Mouse (Mus musculus) ovary, postnatal 36 days (tissue): Measurements from ENCODE around the gene Pcbp2.
A peak's percentile ranks its signal among the peaks of the same experiment; 100 is the strongest.

ENCODE experiments used
- DNase-seq: peaks from one replicate; pipeline ENCODE4 v3.0.0; 2022; ENCODE audit warnings: low spot score, mixed read lengths

Pcbp2 gene

DNA sequence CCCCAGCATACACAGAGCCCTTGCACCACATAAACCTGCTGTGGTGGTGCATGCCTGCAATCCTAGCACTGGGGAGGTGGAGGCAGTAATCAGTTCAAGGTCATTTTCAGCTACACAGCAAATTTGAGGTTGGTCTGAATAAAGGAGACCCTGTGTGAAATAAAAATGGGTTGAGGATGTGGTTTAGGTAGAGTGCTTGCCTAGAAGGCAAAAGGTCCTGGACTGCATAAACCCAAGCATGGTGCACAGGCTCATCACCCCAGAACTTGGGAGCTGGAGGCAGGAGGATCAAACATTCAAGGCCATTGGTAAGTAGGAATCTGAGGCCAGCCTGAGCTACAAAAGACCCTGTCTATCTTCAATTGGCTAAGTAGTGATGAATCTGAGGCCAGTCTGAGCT, 37.2 kb downstream of the Pcbp2 start:
- no peak for DNase-seq

DNA sequence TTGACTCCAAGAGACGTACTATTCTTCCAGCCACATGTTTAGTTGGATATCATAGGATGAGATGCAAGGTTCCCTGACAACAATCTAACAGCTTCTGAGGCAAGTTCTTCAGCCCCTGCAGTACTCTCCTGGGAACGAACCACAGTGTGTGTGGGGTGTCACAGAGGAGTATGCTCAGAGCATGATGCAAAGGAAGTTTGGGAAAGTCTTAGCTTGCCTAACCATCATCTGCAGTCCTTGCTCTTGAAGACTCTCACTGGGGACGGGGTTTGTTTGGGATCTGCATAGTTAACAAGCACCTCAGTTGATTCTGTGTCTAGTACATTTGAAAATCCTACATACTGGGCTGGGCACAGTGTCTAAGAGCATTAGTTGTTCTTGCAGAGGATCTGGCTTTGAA, 38.0 kb downstream of the Pcbp2 start:
- DNase-seq = no peak

DNA sequence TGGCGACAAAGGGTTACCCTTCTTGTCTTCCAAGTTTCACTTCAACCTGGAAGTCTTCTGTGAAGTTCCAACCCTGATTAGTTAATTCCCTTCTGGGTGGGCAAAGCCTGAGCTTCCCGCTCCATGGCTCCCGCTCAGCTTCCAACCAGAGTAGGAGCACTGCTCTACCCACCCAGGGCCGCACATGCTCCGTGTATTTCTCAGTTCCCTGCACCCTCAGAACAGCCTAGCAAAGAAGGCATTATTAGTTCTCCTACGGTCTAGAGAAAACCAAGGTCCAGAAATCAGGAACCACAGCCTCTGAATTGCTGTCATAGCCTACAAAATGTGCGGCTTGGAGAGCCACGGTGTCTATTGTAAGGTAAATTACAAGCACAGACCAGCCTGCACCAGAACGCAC, 39.8 kb downstream of the Pcbp2 start:
- DNase-seq = no peak

DNA sequence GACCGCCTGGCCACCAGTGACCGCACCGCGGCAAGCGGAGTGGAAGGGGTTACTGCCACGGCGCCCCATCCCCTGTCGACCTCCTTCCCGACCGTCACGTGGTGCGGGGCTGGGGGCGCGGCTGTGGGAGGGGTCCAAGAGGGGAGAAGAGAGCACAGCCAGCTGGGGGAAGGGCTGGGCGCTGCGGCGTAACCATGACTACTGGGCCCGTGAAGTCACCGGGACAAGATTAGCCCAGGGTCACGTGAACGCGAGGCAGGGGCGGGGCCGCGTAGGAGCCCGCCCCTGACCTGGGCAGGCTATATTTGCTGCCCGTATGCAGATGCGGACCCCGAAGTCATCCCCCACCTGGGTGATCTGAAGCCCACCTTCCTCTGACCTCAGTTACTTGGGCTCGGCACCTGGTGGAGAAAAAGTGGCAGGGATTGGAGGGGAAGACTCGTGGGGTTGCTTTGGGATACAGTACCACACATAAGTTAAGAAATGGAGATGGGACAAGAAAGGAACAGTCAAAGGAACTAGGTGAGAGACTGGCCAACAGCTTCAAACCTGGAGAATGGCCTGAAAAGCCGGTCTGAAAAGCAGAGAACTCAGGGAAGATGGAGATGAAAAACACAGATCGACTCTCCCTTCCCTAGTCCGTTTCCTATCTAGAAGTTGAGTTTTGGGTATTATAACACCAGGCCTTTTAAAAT, 40.4 kb downstream of the Pcbp2 start:
- DNase-seq = peak; percentile 87

DNA sequence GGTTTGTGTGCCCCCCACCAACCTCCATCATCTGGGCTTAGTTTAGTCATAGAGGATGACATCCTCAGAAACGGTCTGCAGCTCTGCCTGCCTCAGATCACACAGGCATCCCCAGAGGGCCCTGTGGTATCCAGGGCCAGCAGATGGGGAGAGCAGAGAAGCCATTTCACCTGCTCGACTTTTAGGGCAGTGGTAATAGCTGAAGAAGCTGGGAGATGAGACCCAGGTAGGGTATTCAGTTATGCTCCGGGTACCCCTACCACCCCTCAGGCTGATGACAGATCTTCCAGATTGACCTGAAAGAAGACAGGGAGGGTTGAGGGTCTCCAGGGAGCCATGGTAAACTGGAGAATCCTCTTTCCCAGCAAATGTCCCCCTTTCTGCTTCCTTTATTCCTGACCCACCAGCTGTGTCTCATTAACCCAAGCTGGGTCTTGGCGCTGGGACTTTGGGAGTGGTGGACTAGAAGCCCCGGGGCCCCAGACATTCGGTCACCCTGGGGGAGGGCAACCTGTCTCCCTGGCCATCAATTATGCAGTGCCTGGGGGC, 41.0 kb downstream of the Pcbp2 start:
- no peak for DNase-seq

DNA sequence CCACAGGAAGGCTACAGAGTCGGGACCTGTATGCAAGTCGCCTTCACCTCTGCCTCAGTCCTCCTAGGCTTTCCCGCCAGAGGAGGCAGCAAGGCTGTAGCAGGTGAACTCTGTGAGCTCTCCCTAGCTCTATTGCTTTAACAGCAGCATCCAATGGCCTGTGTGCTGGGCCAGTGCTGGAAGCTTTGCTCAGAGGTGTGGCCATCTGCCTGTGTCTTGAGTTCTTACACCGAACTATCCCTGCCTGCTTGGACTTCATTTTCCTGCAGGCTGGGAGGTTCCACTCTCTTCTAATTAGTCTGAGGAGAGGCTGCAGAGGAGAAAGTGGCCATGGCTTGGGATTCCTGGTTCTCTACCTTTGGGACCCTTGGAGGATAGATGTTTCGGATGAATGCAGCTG, 41.7 kb downstream of the Pcbp2 start:
- no peak for DNase-seq

DNA sequence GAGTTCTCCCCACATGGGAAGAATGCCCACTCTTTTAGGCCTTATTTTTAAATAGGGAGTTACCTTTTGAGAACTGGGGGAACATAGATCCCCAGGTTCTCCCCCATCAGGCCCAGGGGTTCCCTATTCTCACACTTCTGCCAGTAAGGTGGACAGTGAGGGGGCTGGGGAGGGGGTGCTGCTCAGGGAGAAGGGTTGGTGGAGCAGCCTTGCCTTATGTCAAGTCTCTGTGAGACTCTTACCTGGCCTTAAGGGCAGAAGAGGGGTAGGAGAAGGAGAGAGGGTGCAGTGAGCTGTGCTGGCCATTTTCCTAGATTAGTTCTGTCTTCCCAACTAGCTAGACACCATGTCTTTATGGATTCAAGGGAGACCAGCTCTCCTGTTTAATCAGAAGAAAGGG, 42.1 kb downstream of the Pcbp2 start:
- DNase-seq = no peak

DNA sequence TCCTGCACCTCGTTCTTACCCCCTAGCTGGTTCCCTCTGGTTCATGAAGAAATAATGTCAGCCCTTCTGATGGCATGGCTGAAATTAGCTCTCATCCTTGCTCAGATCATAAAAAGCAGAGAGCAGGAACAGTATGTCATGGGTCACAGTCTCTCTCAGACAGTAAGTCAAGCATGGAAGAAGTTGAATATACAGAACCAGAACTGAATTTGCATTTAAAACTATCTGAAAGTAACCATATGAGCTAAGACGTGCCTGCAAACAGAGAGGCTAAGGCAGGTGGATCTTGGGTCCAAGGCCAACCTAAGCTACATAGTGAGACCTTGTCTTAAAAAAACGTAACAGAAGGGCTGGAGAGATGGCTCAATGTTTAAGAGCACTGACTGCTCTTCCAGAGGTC, 42.7 kb downstream of the Pcbp2 start:
- no peak for DNase-seq

DNA sequence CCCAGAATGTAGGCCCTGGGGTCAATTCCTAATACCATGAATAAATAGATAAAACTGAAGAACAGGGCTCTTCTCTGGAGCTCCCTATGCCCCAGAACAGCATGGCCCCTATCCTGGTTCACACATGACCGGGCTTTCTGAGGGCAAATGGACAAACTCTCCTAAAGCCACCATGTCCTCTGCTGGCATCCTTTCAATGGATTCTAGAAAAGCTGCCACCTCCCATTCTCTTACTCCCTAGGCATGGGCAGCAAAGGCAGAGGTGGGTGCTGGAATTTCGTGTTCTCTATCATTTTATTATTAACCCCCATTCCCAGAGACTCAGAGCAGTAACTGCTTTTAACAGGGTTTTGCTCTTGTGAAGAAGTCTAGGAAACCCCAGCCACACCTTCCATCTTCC, 44.9 kb downstream of the Pcbp2 start:
- no peak for DNase-seq

DNA sequence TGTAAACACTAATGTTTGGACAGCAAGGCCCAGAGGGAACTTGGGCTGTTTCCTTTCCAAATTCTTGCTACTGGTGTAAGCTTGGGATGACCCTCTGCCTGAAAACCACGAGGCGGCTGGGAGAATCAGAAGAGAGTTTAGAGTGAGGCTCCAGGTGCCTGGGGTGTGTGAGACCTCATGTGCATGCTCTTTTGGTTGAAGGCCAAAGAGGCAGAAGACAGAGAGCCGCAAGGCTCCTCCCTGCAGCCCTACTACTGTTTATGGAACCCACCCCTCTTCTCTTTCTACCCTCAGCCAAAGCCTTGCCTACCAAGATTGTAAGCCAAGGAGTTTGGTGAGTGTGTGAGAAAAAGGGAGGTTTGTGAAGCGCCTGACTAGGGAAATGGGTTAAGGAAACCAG, 45.5 kb downstream of the Pcbp2 start:
- DNase-seq = no peak

DNA sequence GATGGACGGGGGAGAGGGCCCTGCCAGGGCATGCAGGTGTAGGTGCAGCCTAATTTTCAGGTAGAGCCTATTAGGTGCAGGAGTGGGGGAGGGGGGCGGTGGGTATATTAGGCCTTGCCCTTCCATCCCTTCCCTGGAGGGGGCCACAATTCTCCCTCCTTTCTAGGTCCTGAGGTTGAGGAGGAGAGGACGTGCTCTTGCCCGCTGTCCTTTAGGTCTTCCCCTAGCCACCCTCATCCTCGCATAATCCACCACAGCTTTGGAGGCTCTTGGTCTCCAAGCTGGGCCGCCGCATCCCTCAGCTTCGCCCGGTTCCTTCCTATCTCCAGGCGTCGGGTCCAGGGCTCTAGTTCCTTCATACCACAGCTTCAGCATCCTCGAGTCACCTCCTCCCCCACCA, 46.0 kb downstream of the Pcbp2 start:
- DNase-seq = no peak

DNA sequence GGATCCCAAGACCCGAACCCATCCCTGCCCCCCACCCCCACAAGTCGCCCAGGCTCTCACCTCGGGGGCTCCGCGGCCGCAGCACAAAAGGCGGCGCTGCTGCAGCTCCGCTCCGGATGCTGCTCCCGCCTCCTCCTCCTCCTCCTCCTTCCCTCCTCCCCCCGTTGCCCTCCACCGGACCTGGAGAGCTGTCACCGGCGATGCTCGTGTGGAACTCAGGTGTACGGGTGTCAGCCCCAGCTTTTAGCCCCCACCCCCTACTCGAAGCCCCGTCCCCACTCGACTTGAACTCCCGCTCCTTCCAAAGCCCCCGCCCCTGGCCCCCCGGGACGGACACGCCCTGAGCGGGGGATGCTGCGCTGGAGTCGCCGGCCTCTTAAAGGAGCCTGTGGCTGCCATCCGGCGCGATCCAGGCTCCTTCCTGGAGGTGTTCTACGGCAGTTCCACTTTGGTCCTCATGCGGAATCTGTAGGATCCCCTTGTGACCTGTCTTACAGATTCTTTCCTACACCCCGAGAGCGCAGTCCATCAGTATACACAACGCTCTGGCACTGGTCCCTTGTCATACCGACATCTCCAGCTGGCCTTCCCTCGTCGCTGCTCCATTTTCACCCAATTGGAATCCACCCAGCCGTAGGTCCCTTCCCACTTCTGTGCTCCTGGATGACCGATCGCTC, 46.5 kb downstream of the Pcbp2 start, which contains the start of gene Map3k12:
Map3k12 (minus strand) TSS at position 337 of the 677 bp plus-strand sequence.
- DNase-seq = peak; percentile 74

DNA sequence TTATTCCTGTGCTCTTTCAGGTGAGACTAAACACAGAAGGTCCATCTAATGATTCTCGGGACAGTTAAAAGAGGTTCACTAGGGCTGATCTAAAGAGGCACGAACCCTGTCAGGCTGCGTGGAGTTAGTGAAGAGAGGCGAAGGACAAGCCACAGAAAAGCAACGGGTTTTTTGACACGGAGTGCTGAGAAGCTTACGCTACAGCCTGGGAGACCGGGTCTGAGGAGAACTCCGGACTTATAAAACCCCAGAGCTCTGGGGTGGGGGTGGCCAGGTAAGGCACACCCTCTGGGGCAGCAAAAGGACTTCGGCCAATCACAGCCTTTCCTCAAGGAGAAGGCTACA, 47.3 kb downstream of the Pcbp2 start:
- no peak for DNase-seq

DNA sequence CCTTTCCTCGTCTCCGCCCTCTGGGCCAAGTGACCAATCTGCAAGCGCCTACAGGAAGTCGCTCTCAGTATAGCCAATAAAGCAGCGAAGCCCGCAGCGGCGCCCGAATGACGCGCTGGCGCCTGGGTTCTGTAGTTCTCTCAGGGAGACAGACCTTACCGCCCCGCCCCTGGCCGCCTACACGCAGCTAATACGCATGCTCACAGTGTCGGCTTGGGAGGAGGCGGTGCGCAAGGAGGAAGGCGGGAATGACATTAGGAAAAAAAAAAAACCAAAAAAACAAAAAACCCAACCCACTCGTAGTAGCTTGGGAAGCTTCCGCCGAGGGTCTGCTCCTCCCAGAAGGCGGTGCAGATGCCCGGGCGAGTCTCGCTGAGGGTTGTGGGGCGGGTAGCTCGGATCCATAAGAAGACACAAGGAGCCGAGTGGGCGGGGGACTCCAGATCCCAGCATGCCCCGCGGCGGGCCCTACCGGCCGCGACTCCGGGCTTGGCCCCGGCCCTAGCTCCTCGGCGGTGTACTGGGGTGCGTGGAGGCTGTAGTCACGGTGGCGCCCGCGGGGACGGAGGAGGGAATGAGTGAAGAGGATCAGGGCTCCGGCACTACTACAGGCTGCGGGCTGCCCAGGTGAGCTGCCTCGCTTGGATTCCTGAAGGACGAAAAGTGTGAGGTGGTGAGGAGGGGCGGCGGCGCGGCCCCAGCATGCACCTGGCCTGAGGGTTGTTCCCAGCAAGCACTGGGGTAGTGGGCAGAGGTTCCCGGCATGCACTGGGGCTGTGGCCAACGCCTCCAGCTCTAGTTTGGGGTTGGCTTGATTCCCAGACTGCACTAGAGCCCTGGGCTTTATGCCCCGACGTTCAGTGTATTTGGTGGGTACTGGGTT, 47.9 kb downstream of the Pcbp2 start, which contains the start of gene Tarbp2:
Tarbp2 (plus strand) TSS at position 217 of the 883 bp plus-strand sequence.
- DNase-seq = peak; percentile 99

DNA sequence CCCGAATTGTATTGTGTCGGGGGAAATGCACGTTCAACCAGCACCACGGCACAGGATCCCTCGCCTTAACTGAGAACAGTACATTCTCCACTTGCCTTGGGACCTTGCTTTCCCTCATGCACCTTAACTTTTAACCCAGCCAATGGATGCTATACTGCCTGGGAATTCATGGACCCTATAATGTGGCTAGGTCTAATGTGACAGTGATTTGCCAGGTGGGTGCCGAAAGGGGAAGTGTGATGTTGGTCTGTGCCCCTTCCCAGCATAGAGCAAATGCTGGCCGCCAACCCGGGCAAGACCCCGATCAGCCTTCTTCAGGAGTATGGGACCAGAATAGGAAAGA, 48.5 kb downstream of the Pcbp2 start:
- no peak for DNase-seq

DNA sequence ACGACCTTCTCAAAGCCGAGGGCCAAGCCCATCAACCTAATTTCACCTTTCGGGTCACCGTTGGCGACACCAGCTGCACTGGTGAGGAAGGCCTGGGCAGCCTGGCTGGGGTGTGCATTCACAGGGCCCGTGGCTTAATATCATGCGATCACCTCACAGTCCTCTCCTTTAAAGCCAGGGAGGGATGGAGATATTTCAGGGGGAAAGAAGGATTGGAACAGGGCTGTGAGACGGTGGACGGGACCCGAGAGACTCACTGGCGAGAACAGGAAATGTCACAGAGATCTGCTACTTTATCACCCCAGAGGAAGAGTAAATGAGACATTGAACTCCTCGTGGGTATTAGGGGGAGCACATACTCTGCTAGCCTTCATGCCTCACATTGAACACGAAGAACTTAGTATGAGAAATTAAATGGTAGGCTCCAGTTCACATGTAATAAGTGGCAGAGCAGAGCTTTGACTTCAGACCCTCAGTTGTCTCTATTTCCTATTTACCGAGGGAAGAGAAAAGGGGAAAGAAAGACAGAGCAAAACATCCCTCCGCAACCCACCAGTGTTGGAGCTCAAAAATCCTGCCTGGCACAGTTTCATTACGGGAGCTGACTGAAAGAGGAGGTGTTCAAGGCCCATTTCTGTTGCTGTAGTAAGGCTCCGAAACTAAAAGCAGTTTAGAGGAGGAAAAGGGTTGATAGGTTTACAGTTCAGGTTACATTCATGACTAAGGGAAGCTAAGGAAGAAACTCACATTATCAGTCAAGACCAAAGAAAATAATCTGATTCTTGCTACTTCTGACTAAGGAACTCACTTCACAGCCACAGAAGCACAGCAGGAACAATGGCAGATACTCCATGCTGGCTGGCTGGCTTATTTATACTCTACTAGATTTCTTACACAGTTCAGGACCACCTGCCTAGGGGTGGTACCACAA, 49.1 kb downstream of the Pcbp2 start:
- no peak for DNase-seq

DNA sequence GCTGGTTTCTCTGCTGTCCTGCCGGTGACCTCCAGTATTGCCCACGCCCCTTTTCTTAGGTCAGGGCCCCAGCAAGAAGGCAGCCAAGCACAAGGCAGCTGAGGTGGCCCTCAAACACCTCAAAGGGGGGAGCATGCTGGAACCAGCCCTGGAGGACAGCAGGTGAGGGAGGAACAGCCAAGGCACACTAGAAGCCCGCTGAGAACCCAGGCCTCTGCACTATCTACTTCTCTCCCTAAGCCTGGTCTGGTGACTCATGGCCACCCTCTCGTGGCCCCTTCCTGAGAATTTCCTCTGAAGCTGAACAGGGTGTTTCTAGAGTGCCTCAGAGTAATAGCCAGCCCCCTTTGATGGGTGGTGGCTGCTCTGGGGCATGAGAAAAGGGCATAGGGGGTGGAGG, 50.1 kb downstream of the Pcbp2 start:
- no peak for DNase-seq

DNA sequence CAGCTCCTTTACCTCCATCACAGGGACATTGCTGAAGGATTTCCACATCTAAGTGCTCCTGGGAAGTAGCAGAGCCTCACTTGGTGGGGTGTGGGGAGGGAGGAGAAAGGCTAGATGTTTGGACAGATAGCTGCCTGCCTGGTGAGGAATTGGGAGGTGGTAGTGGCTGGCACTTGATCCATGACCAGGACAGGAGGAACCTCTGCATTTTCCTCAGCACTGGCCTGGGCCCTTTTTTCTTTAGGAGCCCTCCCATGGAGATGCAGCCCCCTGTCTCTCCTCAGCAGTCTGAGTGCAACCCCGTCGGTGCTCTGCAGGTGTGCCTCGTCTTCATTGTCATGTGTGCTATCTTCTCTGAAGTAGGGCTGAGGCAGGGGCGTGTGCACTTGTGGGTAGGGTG, 51.1 kb downstream of the Pcbp2 start:
- DNase-seq = no peak

DNA sequence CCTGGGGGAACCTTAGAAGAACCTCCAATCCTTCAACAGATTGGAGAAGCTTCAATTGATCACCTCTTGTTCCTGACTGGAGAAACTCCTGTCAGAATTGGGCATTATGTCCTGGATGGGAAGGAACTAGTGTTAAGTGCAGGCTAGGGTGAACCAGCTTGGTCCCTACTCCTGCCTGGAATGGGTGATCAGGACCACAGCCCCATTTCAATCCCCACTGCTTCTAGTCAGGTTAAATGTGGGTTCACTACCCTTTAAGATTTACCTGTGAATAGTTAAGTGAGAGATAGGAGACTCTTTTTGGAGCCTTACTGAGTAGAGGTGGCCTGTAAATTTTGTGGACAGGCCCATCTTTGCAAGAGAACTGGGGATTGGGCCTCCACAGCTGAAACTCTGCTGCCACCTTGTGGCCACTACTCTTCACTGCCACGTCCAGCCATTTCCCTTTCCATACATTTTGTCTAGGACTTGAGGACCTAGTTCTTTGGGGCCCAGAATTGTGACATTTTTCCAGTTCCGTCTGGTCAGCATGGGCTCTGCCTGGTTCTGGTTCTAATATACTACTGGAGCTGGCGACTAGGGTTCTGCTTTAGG, 54.6 kb downstream of the Pcbp2 start, which contains the start of gene Npff:
Npff (minus strand) TSS at position 51 of the 594 bp plus-strand sequence.
- DNase-seq = peak; percentile 66

DNA sequence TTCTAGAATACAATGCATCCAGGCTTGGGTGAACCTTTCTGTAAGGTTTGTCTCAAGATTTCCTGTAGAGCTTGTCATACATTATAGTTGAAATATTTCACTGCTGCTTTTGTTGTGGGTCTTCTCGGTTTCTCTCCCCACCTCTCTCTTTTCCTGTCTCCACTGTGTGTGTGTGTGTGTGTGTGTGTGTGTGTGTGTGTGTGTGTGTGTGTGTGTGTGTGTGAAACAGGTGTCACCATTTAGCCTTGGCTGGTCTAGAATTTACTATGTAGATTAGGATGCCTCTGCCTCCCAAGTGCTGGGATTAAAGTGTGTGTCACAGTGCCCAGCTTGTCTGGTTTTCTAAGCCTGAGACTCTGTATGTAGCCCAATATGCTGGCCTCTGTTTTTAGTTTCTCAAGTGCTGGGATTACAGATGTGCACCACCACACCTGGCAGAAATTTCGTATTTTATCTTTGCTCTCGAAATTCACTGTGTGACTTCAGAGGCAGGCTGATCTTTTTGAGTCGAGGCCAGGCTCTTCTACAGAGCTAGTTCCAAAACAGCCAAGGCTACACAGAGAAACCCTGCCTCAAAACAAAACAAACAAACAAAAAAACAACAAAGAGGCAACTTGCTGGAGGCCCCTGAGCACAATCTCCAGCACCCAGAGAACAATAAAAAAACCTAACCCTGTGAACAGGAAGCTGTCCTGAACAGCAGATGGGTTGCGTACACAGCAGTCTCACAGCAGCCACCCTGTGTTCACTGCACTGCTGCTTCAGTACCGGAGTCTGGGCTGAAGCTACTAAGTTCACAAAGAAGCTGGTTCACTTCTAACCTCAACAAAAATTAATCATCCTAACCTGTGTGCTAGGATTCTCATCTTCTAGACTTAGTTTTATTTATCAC, 56.0 kb downstream of the Pcbp2 start:
- no peak for DNase-seq
